Mouse (Mus musculus) heart, postnatal 0 days (tissue): Measurements from ENCODE around the gene Hoxc6. TPM values are rescaled to one million over a fixed set of nuclear protein-coding genes. Genes with fewer than 3 reads are reported as not detected.
A peak's percentile ranks its signal among the peaks of the same experiment; 100 is the strongest.

Source experiments
- ATAC-seq: fragments of 200-750 bp; cut with Nextera tagmentation; 2 replicates; pipeline ENCODE4 v1.8.0; 2017; ENCODE audit warnings: low read depth, moderate number of reproducible peaks, moderate library complexity; ENCODE audit not compliant: insufficient read depth
- DNase-seq: peaks from one replicate; pipeline ENCODE4 v3.0.0-alpha.2; 2016; ENCODE audit warnings: low spot score
- H3K27ac ChIP-seq: fragments of 300-500 bp; sonication (generic); 2 replicates; pipeline ENCODE4 v1.5.1; 2014; ENCODE audit warnings: low read depth, mild to moderate bottlenecking
- H3K27me3 ChIP-seq: fragments of 300-500 bp; sonication (generic); 2 replicates; pipeline ENCODE4 v1.6.1; 2014; ENCODE audit warnings: low read length, mixed read lengths; ENCODE audit not compliant: control insufficient read depth, insufficient read depth
- H3K36me3 ChIP-seq: fragments of 300-500 bp; sonication (generic); replicated peaks from 2 replicates; pipeline ENCODE4 v1.6.1; 2014; ENCODE audit warnings: low read length, mixed read lengths; ENCODE audit not compliant: control insufficient read depth, insufficient read depth
- H3K4me1 ChIP-seq: fragments of 300-500 bp; sonication (generic); 2 replicates; pipeline ENCODE4 v1.6.1; 2014; ENCODE audit warnings: antibody characterized with exemption; ENCODE audit not compliant: control insufficient read depth, insufficient read depth
- H3K4me2 ChIP-seq: fragments of 300-500 bp; sonication (generic); 2 replicates; pipeline ENCODE4 v1.6.1; 2014; ENCODE audit warnings: low read depth, mild to moderate bottlenecking, low read length, moderate library complexity
- H3K4me3 ChIP-seq: fragments of 300-500 bp; sonication (generic); 2 replicates; pipeline ENCODE4 v1.5.1; 2014; ENCODE audit warnings: low read depth, low read length
- H3K9ac ChIP-seq: fragments of 300-500 bp; sonication (generic); replicated peaks from 2 replicates; pipeline ENCODE4 v1.6.1; 2014; ENCODE audit warnings: low read depth, low read length, mixed read lengths
- H3K9me3 ChIP-seq: fragments of 300-500 bp; sonication (generic); replicated peaks from 2 replicates; pipeline ENCODE4 v1.6.1; 2016; ENCODE audit warnings: low read length; ENCODE audit not compliant: control insufficient read depth
- CTCF ChIP-seq: IDR thresholded peaks from 2 replicates; pipeline ENCODE4 v1.5.1; 2016; ENCODE audit warnings: antibody characterized with exemption, control low read depth, low read depth
- EP300 ChIP-seq: IDR thresholded peaks from 2 replicates; pipeline ENCODE4 v1.6.1; 2016; ENCODE audit warnings: antibody characterized with exemption, low read depth
- WGBS: fragments of 180-500 bp; shearing (Covaris S2); extraction: QIAGEN DNeasy Blood & Tissue Kit; methylation state at CpG from one replicate; pipeline ENCODE4 v1.1.7; 2014; 5-methylcytosine and 5-hydroxymethylcytosine counted together
- polyA plus RNA-seq: library from polyadenylated mRNA; unstranded; fragments of >200 nt; fragmentation: Nextera tagmentation; extraction: Ambion mirVana; gene quantifications from 2 replicates; pipeline ENCODE4 v1.2.1, GENCODE M21; 2015
- total RNA-seq: library from RNA; depleted of rRNA; stranded (reverse); fragments of >200 nt; gene quantifications from 2 replicates; pipeline ENCODE4 v1.2.3, GENCODE M21; 2014; ENCODE audit warnings: low replicate concordance

The Hoxc6 gene
- total and polyA plus RNA-seq, 2 experiments from 2014 or later, result not detected

- Histone ChIP-seq H3K9ac (no peak overlapping the region), H3K27me3 (peaks cover 100% of the 10 kb centered on the region), H3K4me2 (no peak overlapping the region), H3K36me3 (no peaks in the 10 kb centered on the region), H3K4me3 (no peak overlapping the region), H3K9me3 (no peaks in the 10 kb centered on the region), H3K27ac (no peak overlapping the region), H3K4me1 (no peaks in the 10 kb centered on the region)
- ATAC-seq (no peak), DNase-seq (no peak)
- no peak for TF ChIP-seq EP300
- no peak for TF ChIP-seq CTCF
- WGBS, result 19% methylated on average over 9 of the region's 9 CpGs
Observed at GRCm38 (mm10) chr15:103028916-103029512, 31.0 kb downstream of the Hoxc6 start.

- Histone ChIP-seq H3K36me3 (no peaks in the 10 kb centered on the region), H3K4me2 (no peak overlapping the region), H3K9ac (no peak overlapping the region), H3K4me3 (no peak overlapping the region), H3K4me1 (no peaks in the 10 kb centered on the region), H3K9me3 (no peaks in the 10 kb centered on the region), H3K27me3 (peaks cover 100% of the 10 kb centered on the region), H3K27ac (no peak overlapping the region)
- WGBS, result 5% methylated on average over 8 of the region's 8 CpGs
- TF ChIP-seq CTCF, result no peak
- no peak for TF ChIP-seq EP300
- DNase-seq (no peak), ATAC-seq (no peak)
Observed at GRCm38 (mm10) chr15:103030142-103030541, 32.1 kb downstream of the Hoxc6 start.

- Histone ChIP-seq H3K9me3 (no peaks in the 10 kb centered on the region), H3K9ac (no peak overlapping the region), H3K4me2 (no peak overlapping the region), H3K4me3 (no peak overlapping the region), H3K27me3 (peaks cover 100% of the 10 kb centered on the region), H3K4me1 (no peaks in the 10 kb centered on the region), H3K36me3 (no peaks in the 10 kb centered on the region), H3K27ac (no peak overlapping the region)
- DNase-seq, result no peak
- 0% methylated on average over 1 of the region's 3 CpGs for WGBS
- ATAC-seq, result no peak
- TF ChIP-seq CTCF, result no peak
- no peak for TF ChIP-seq EP300
Observed at GRCm38 (mm10) chr15:103032167-103032566, 34.1 kb downstream of the Hoxc6 start.

GRCm38 (mm10) chr15:103032646-103033575 is 34.9 kb downstream of the Hoxc6 start:
- H3K4me1 ChIP-seq, result no peaks in the 10 kb centered on the region
- TF ChIP-seq CTCF (no peak), EP300 (no peak)
- no peak overlapping the region for H3K9ac ChIP-seq
- H3K36me3 ChIP-seq, result no peaks in the 10 kb centered on the region
- peaks cover 100% of the 10 kb centered on the region for H3K27me3 ChIP-seq
- no peaks in the 10 kb centered on the region for H3K9me3 ChIP-seq
- no peak for ATAC-seq
- no peak overlapping the region for H3K4me2 ChIP-seq
- WGBS, result 5% methylated on average over 26 of the region's 26 CpGs
- H3K27ac ChIP-seq, result no peak overlapping the region
- DNase-seq, result no peak
- H3K4me3 ChIP-seq, result no peak overlapping the region

GRCm38 (mm10) chr15:103034043-103034806 is 36.2 kb downstream of the Hoxc6 start:
- TF ChIP-seq EP300, result no peak
- no peak for TF ChIP-seq CTCF
- Histone ChIP-seq H3K4me1 (no peaks in the 10 kb centered on the region), H3K27me3 (peaks cover 100% of the 10 kb centered on the region), H3K36me3 (no peaks in the 10 kb centered on the region), H3K4me3 (0 out of 2 replicates have a peak overlapping the region, but pooled peaks have one; percentile 13), H3K9ac (no peak overlapping the region), H3K27ac (no peak overlapping the region), H3K4me2 (peak overlapping the region; percentile 17; the same call in 1 of the 2 replicates), H3K9me3 (no peaks in the 10 kb centered on the region)
- under 1% methylated on average over 24 of the region's 24 CpGs for WGBS
- DNase-seq, result no peak
- no peak for ATAC-seq
